Comparison of ENCODE assay signal across 9 mouse cellular contexts in the genomic region with DNA sequence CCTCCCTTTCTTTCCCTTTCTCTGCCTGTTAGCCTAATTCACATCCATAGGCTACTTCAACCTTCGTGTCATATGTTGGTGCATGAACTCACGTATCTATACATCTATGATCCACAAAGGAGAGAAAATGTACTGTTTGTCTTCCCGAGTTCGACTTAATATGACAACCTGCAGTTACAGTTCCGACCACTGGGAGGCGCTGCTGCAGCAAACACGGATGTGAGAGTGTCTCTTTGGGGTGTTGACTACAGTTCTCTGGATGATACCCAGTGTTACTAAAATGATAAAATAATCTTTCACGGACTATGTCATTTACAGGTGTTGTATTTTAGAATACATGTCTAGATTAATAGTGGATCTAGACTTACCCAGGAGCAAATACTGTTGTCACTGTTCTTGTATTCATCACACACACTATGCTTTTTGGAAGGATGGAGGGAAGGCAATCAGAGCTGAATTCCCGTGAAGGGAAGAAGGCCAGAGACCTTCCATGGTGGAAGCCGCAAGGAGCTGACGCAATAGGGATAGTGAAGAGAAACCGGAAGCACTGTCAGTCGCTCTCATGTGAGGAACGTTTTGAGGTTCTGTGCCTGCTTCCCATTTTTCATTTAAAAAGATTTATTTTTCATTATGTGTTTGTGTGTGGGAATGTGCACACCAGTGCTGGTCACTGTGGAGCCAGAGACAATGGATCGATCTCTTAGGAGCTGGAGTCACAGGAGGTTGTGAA.
DNase-seq lines count a peak whose midpoint lies in the region; ATAC-seq and TF ChIP-seq lines count a peak whose summit lies in the region.
"Had no signal": no experiment of that assay in that cellular context is flagged by ENCODE, and none has a peak within 500 bp of the region (broad histone marks: within the 10 kb centered on the region; RNA-seq: fewer than 3 reads in every experiment).

No protein-coding gene starts in this region.

- no peak for ATAC-seq in kidney, postnatal 0 days (replicated peaks; ENCODE audit: low FRiP score, low read depth)
- ATAC-seq in kidney, embryonic 16.5 days (ENCODE audit: low FRiP score, low TSS enrichment), result no peak
- no peak for ATAC-seq in intestine, embryonic 16.5 days

- no peaks in the 10 kb centered on the region for H3K4me1 ChIP-seq in kidney, postnatal 0 days (replicated peaks; ENCODE audit: insufficient read depth, low read length)
- peaks cover 9% of the 10 kb centered on the region; the same call in 1 of the 2 replicates for H3K4me1 ChIP-seq in kidney, embryonic 16.5 days (ENCODE audit: insufficient read depth, low read length)
- peaks cover 4% of the 10 kb centered on the region; the same call in 1 of the 2 replicates for H3K4me1 ChIP-seq in intestine, embryonic 16.5 days (ENCODE audit: control insufficient read depth, insufficient read depth, low read length)

- DNase-seq in adrenal gland, adult (ENCODE audit: inconsistent age in 2 of 2, low spot score in 1 of 2), result peak; percentile 22 to 65
- DNase-seq in adrenal gland, adult 8-10 months, result no peak
- DNase-seq in kidney, postnatal 0 days (ENCODE audit: low spot score), result no peak
- peak; percentile 62 for DNase-seq in R1 (ENCODE audit: low read depth, low spot score)
- DNase-seq in induced T-regulatory cell, adult 2 months (ENCODE audit: low read depth), result peak; percentile 36
- peak; percentile 8 for DNase-seq in thymus, postnatal 25 days

- no peaks in the 10 kb centered on the region for H3K9me3 ChIP-seq in kidney, postnatal 0 days (replicated peaks; ENCODE audit: low read length)
- H3K9me3 ChIP-seq in kidney, embryonic 16.5 days (ENCODE audit: low read length), result no peaks in the 10 kb centered on the region
- no peaks in the 10 kb centered on the region for H3K9me3 ChIP-seq in intestine, embryonic 16.5 days (ENCODE audit: control insufficient read depth, low read length)
- H3K9me3 ChIP-seq: limb, embryonic 12.5 days had no signal

- H3K36me3 ChIP-seq in kidney, postnatal 0 days (ENCODE audit: insufficient read depth, low read length), result no peaks in the 10 kb centered on the region
- H3K36me3 ChIP-seq in kidney, embryonic 16.5 days (ENCODE audit: insufficient read depth, low read length), result no peaks in the 10 kb centered on the region
- no peaks in the 10 kb centered on the region for H3K36me3 ChIP-seq in intestine, embryonic 16.5 days (ENCODE audit: control insufficient read depth, insufficient read depth, low read length)
- H3K36me3 ChIP-seq: limb, embryonic 12.5 days had no signal

- 65% methylated on average over 15 of the region's 15 CpGs for whole genome bisulfite sequencing in kidney, postnatal 0 days
- 66% methylated on average over 15 of the region's 15 CpGs for WGBS in kidney, embryonic 16.5 days
- 64% methylated on average over 15 of the region's 15 CpGs for WGBS in intestine, embryonic 16.5 days

- H3K4me3 ChIP-seq in kidney, postnatal 0 days (replicated peaks; ENCODE audit: low read depth, low read length), result no peak overlapping the region
- no peak overlapping the region for H3K4me3 ChIP-seq in kidney, embryonic 16.5 days (ENCODE audit: low read length)
- no peak overlapping the region for H3K4me3 ChIP-seq in intestine, embryonic 16.5 days (ENCODE audit: low read length)
- H3K4me3 ChIP-seq: limb, embryonic 12.5 days had no signal

- TF ChIP-seq CTCF in kidney, postnatal 0 days (IDR thresholded peaks at IDR 0.05; ENCODE audit: low read depth), result peak; percentile 82

- H3K27ac ChIP-seq in kidney, postnatal 0 days, result no peak overlapping the region
- H3K27ac ChIP-seq in kidney, embryonic 16.5 days (ENCODE audit: low read length), result no peak overlapping the region
- H3K27ac ChIP-seq in intestine, embryonic 16.5 days (ENCODE audit: low read length), result no peak overlapping the region
- H3K27ac ChIP-seq: limb, embryonic 12.5 days had no signal

- no peak overlapping the region for H3K9ac ChIP-seq in kidney, postnatal 0 days (ENCODE audit: low read depth, low read length)
- no peak overlapping the region for H3K9ac ChIP-seq in kidney, embryonic 16.5 days (replicated peaks; ENCODE audit: low read length)
- H3K9ac ChIP-seq in intestine, embryonic 16.5 days (ENCODE audit: low read depth, low read length), result no peak overlapping the region
- H3K9ac ChIP-seq: limb, embryonic 12.5 days had no signal

- H3K4me2 ChIP-seq in kidney, postnatal 0 days (ENCODE audit: low read length), result no peak overlapping the region
- H3K4me2 ChIP-seq in kidney, embryonic 16.5 days (replicated peaks; ENCODE audit: low read depth, low read length), result no peak overlapping the region
- no peak overlapping the region for H3K4me2 ChIP-seq in intestine, embryonic 16.5 days (ENCODE audit: low read depth, low read length)
- H3K4me2 ChIP-seq: limb, embryonic 12.5 days had no signal

- no peaks in the 10 kb centered on the region for H3K27me3 ChIP-seq in kidney, postnatal 0 days (ENCODE audit: insufficient read depth, low read length)
- H3K27me3 ChIP-seq in kidney, embryonic 16.5 days (ENCODE audit: insufficient read depth, low read length), result no peaks in the 10 kb centered on the region
- H3K27me3 ChIP-seq in intestine, embryonic 16.5 days (replicated peaks; ENCODE audit: control insufficient read depth, insufficient read depth, low read length), result no peaks in the 10 kb centered on the region
- H3K27me3 ChIP-seq: limb, embryonic 12.5 days had no signal

Comparison
In these comparisons a context has a peak if more than half of its experiments do, and no peak if none do; other contexts are left out.
1. DNase-seq: peak in adrenal gland, adult (2 of 2), R1 (single experiment), induced T-regulatory cell, adult 2 months (single experiment) and thymus, postnatal 25 days (single experiment); none in adrenal gland, adult 8-10 months (single experiment) and kidney, postnatal 0 days (single experiment).